Mouse (Mus musculus) myocyte (in vitro differentiated cells): Measurements from ENCODE around the gene Ssbp3.

Experiments
- CEBPB ChIP-seq: IDR thresholded peaks from 2 replicates; pipeline ENCODE4 v1.6.1; 2011; ENCODE audit warnings: mild to moderate bottlenecking, moderate library complexity; ENCODE audit not compliant: poor library complexity, insufficient read depth, severe bottlenecking
- MAX ChIP-seq: IDR thresholded peaks from one replicate; pipeline ENCODE4 v1.6.1; 2011; ENCODE audit warnings: low read depth, mild to moderate bottlenecking, control low read depth
- MYOD1 ChIP-seq, 3 experiments: IDR thresholded peaks; one replicate each; pipeline ENCODE4 v1.6.1; 2011; ENCODE audit warnings: control low read depth in 2 of 3, low read depth in 2 of 3, mild to moderate bottlenecking in 2 of 3, moderate library complexity in 1 of 3; ENCODE audit not compliant: insufficient read length in 2 of 3, control insufficient read depth in 1 of 3
- MYOG ChIP-seq, 3 experiments: IDR thresholded peaks; one replicate each; pipeline ENCODE4 v1.6.1; 2011; ENCODE audit warnings: control low read depth in 2 of 3, low read depth in 2 of 3, mild to moderate bottlenecking in 2 of 3; ENCODE audit not compliant: insufficient read length in 2 of 3, control insufficient read depth in 1 of 3, insufficient read depth in 1 of 3
- POLR2A ChIP-seq: IDR thresholded peaks from one replicate; pipeline ENCODE4 v1.6.1; 2011; ENCODE audit warnings: low read depth, mild to moderate bottlenecking, control low read depth, moderate library complexity; ENCODE audit not compliant: insufficient read length
- POLR2AphosphoS2 ChIP-seq: IDR thresholded peaks from one replicate; pipeline ENCODE4 v1.6.1; 2011; ENCODE audit warnings: low read depth, control low read depth; ENCODE audit not compliant: insufficient read length
- REST ChIP-seq: IDR thresholded peaks from one replicate; pipeline ENCODE4 v1.6.1; 2011; ENCODE audit warnings: mild to moderate bottlenecking, control low read depth, moderate library complexity; ENCODE audit not compliant: insufficient read depth, insufficient read length
- SRF ChIP-seq: IDR thresholded peaks from one replicate; pipeline ENCODE4 v1.6.1; 2011; ENCODE audit warnings: low read depth; ENCODE audit not compliant: control insufficient read depth, insufficient read length
- TCF12 ChIP-seq: IDR thresholded peaks from one replicate; pipeline ENCODE4 v1.6.1; 2011; ENCODE audit warnings: mild to moderate bottlenecking, control low read depth; ENCODE audit not compliant: poor library complexity, insufficient read depth, severe bottlenecking
- USF1 ChIP-seq: IDR thresholded peaks from one replicate; pipeline ENCODE4 v1.6.1; 2011; ENCODE audit warnings: low read depth, mild to moderate bottlenecking, control low read depth, moderate library complexity

DNA sequence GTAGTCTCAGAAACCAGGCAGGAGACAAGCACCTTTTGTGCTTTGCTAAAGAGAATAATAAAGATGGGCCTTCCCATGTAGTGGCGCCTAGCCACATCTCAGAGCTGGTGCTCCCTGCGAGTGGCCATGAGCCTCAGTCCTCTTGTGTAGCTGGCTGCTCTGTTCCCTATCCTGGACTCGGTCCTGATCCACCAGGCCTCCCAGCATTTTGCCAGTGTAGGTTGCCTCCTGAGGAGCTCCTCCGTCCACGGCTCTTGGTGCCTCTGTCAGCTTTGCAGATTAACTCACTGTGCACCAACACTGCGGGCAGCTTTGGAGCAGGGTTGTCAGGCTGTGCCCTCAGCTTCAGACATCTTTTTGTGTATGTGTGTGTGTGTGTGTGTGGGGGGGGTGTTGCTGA lies 30.4 kb downstream of the Ssbp3 start:
- TF ChIP-seq USF1 (no peak), POLR2A (no peak), MYOG (IDR thresholded peaks at IDR 0.05; ENCODE audit: control insufficient read depth in 1 of 3, insufficient read depth in 1 of 3, insufficient read length in 2 of 3, low read depth in 2 of 3) (no peak), MAX (no peak), TCF12 (no peak), SRF (no peak), REST (no peak), MYOD1 (IDR thresholded peaks at IDR 0.05; ENCODE audit: control insufficient read depth in 1 of 3, insufficient read length in 2 of 3, low read depth in 2 of 3) (no peak), CEBPB (no peak), POLR2AphosphoS2 (no peak)
